Mouse (Mus musculus) kidney, adult 2 months (tissue): ENCODE measurements around the gene Ncln.

Experiments used
- CTCF ChIP-seq: fragments of 200-500 bp; conservative IDR thresholded peaks from 2 replicates; pipeline ENCODE4 v1.5.1; 2011; ENCODE audit warnings: low read depth, mild to moderate bottlenecking, control low read depth, low read length, moderate library complexity, mixed read lengths; ENCODE audit not compliant: insufficient read depth, insufficient read length
- POLR2A ChIP-seq: fragments of 200-500 bp; IDR thresholded peaks from one replicate; pipeline ENCODE4 v1.6.1; 2011; ENCODE audit warnings: low read depth, low read length, control low read depth

DNA sequence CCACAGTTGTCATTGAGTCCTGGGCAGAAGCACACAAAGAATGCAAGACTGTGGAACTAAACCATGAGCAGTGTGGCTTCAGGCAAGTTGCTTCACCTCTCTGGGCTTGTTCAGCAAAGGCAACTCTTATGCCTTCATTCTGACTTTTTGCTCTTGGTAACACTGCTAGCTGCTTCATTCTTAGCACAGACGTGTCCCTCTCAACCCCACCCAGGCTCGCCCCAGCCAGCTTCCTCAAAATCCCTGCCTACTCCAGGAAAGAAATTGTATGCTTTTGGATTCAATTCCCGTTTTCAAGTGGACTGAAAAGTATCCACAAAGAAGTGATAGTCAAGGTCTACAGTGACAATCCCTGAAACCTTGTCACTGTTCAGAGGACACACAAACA lies 23.8 kb upstream of the Ncln start:
- no peak for TF ChIP-seq CTCF
- TF ChIP-seq POLR2A = no peak
